Mouse (Mus musculus): ENCODE measurements at regions not wholly inside any gene's neighbourhood (a gene's known extent, or its start where the extent isn't known, plus 50 kb on each side); places are given as distances from the start of the nearest gene placed in this dataset.
A peak's percentile ranks its signal among the peaks of the same experiment; 100 is the strongest.

DNA sequence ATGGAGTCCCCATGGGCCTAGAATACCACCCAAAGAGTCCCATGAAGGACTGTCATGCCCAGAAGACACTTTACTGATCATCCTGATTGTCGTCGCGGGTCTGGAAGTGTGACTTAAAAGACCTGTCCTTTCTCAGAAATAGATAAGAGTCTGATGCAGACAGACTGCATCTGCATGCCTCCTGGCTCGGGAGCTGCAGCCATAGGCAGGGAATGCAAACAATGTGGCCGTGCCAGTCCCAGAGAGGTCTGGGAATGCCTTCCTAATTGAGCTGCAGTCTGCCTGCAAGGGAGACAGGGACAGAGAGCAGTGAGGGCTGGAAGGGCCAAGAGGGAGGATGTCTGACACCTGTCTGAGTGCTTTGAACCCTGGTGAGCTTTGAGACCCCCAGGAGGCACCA lies 150.9 kb downstream of the Opa1 start:
- Histone ChIP-seq H3K27me3 (replicated peaks) (peaks cover 89% of the 10 kb centered on the region), H3K4me1 (peaks cover 16% of the 10 kb centered on the region), H3K4me3 (no peak overlapping the region), H3K4me2 (replicated peaks) (no peak overlapping the region), H3K36me3 (no peaks in the 10 kb centered on the region), H3K27ac (no peak overlapping the region), H3K9me3 (no peaks in the 10 kb centered on the region), H3K9ac (no peak overlapping the region)
- 27% methylated on average over 5 of the region's 5 CpGs for WGBS
- no peak for ATAC-seq (ENCODE audit: low FRiP score, low read depth)

GRCm38 (mm10) chr16:29732889-29733288 lies 153.8 kb downstream of the Opa1 start:
- no peak overlapping the region for H3K4me3 ChIP-seq
- peaks cover 73% of the 10 kb centered on the region for H3K27me3 ChIP-seq (replicated peaks)
- H3K9me3 ChIP-seq: no peaks in the 10 kb centered on the region
- H3K4me1 ChIP-seq: peaks cover 21% of the 10 kb centered on the region
- WGBS: 69% methylated on average over 1 of the region's 1 CpGs
- no peak overlapping the region for H3K9ac ChIP-seq
- H3K4me2 ChIP-seq (replicated peaks): no peak overlapping the region
- H3K36me3 ChIP-seq: no peaks in the 10 kb centered on the region
- ATAC-seq (ENCODE audit: low FRiP score, low read depth): no peak
- H3K27ac ChIP-seq: no peak overlapping the region

- no peak for ATAC-seq (ENCODE audit: low FRiP score, low read depth)
- 86% methylated on average over 10 of the region's 10 CpGs for WGBS
- H3K4me1 ChIP-seq: peaks cover 21% of the 10 kb centered on the region
- H3K9me3 ChIP-seq: no peaks in the 10 kb centered on the region
- H3K27ac ChIP-seq: no peak overlapping the region
- peaks cover 64% of the 10 kb centered on the region for H3K27me3 ChIP-seq (replicated peaks)
- H3K4me3 ChIP-seq: no peak overlapping the region
- no peak overlapping the region for H3K9ac ChIP-seq
- no peak overlapping the region for H3K4me2 ChIP-seq (replicated peaks)
- no peaks in the 10 kb centered on the region for H3K36me3 ChIP-seq
Measured at GRCm38 (mm10) chr16:29733847-29734246, 154.7 kb downstream of the Opa1 start.

DNA sequence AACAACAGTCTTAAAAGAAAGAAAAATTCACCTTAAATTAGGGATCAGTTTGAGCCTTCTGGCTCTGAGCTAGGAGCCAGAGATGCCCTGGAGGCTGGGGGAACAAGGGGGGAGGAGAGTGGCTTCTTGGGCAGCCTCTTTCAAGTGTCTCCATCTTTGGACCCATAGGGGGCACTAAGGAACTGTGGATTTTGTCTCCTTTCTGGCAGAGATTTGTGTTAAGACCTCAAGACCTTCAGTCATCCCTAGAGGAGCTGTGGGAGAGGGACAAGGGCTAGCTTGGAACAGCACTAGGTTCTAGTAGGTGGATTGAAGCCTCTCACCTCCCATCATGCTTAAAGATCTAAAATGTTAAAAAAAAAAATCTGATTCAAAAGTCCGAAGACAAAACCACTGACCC lies 155.2 kb downstream of the Opa1 start:
- H3K4me1 ChIP-seq: peaks cover 21% of the 10 kb centered on the region
- H3K4me2 ChIP-seq (replicated peaks): peak overlapping the region; percentile 41
- WGBS: 11% methylated on average over 1 of the region's 1 CpGs
- no peaks in the 10 kb centered on the region for H3K9me3 ChIP-seq
- no peaks in the 10 kb centered on the region for H3K36me3 ChIP-seq
- H3K27ac ChIP-seq: no peak overlapping the region
- peak; percentile 38; the same call in 1 of the 2 replicates for ATAC-seq (ENCODE audit: low FRiP score, low read depth)
- no peak overlapping the region for H3K4me3 ChIP-seq
- peaks cover 59% of the 10 kb centered on the region for H3K27me3 ChIP-seq (replicated peaks)
- no peak overlapping the region for H3K9ac ChIP-seq

- ATAC-seq (ENCODE audit: low FRiP score, low read depth): peak; percentile 63
- 7% methylated on average over 12 of the region's 12 CpGs for WGBS
- peaks cover 18% of the 10 kb centered on the region for H3K4me1 ChIP-seq
- peak overlapping the region; percentile 41 for H3K4me2 ChIP-seq (replicated peaks)
- no peak overlapping the region for H3K9ac ChIP-seq
- peaks cover 58% of the 10 kb centered on the region for H3K27me3 ChIP-seq (replicated peaks)
- H3K27ac ChIP-seq: no peak overlapping the region
- no peak overlapping the region for H3K4me3 ChIP-seq
- no peaks in the 10 kb centered on the region for H3K36me3 ChIP-seq
- H3K9me3 ChIP-seq: no peaks in the 10 kb centered on the region
Measured at GRCm38 (mm10) chr16:29734738-29735250, 155.7 kb downstream of the Opa1 start.

- peak overlapping the region; percentile 41 for H3K4me2 ChIP-seq (replicated peaks)
Measured at GRCm38 (mm10) chr16:29735371-29736008, 156.4 kb downstream of the Opa1 start.

GRCm38 (mm10) chr16:29736211-29736610 lies 157.1 kb downstream of the Opa1 start:
- H3K27ac ChIP-seq: no peak overlapping the region
- H3K36me3 ChIP-seq: no peaks in the 10 kb centered on the region
- H3K4me2 ChIP-seq (replicated peaks): no peak overlapping the region
- H3K9ac ChIP-seq: no peak overlapping the region
- H3K4me1 ChIP-seq: peaks cover 18% of the 10 kb centered on the region
- 66% methylated on average over 9 of the region's 9 CpGs for WGBS
- H3K9me3 ChIP-seq: no peaks in the 10 kb centered on the region
- ATAC-seq (ENCODE audit: low FRiP score, low read depth): no peak
- H3K4me3 ChIP-seq: no peak overlapping the region
- H3K27me3 ChIP-seq (replicated peaks): peaks cover 57% of the 10 kb centered on the region

More at GRCm38 (mm10) chr16:29735371-29736008, 156.4 kb downstream of the Opa1 start:
- no peak overlapping the region for H3K27ac ChIP-seq
- peaks cover 18% of the 10 kb centered on the region for H3K4me1 ChIP-seq
- H3K9ac ChIP-seq: no peak overlapping the region
- no peaks in the 10 kb centered on the region for H3K36me3 ChIP-seq
- no peak for ATAC-seq (ENCODE audit: low FRiP score, low read depth)
- no peak overlapping the region for H3K4me3 ChIP-seq
- WGBS: 14% methylated on average over 12 of the region's 12 CpGs
- peaks cover 57% of the 10 kb centered on the region for H3K27me3 ChIP-seq (replicated peaks)
- H3K9me3 ChIP-seq: no peaks in the 10 kb centered on the region

GRCm38 (mm10) chr16:29738075-29738474 lies 158.9 kb downstream of the Opa1 start:
- 95% methylated on average over 9 of the region's 9 CpGs for WGBS
- peaks cover 39% of the 10 kb centered on the region for H3K27me3 ChIP-seq (replicated peaks)
- H3K36me3 ChIP-seq: no peaks in the 10 kb centered on the region
- H3K4me2 ChIP-seq (replicated peaks): no peak overlapping the region
- no peak for ATAC-seq (ENCODE audit: low FRiP score, low read depth)
- H3K9me3 ChIP-seq: no peaks in the 10 kb centered on the region
- peaks cover 25% of the 10 kb centered on the region for H3K4me1 ChIP-seq
- no peak overlapping the region for H3K27ac ChIP-seq
- no peak overlapping the region for H3K4me3 ChIP-seq
- no peak overlapping the region for H3K9ac ChIP-seq

DNA sequence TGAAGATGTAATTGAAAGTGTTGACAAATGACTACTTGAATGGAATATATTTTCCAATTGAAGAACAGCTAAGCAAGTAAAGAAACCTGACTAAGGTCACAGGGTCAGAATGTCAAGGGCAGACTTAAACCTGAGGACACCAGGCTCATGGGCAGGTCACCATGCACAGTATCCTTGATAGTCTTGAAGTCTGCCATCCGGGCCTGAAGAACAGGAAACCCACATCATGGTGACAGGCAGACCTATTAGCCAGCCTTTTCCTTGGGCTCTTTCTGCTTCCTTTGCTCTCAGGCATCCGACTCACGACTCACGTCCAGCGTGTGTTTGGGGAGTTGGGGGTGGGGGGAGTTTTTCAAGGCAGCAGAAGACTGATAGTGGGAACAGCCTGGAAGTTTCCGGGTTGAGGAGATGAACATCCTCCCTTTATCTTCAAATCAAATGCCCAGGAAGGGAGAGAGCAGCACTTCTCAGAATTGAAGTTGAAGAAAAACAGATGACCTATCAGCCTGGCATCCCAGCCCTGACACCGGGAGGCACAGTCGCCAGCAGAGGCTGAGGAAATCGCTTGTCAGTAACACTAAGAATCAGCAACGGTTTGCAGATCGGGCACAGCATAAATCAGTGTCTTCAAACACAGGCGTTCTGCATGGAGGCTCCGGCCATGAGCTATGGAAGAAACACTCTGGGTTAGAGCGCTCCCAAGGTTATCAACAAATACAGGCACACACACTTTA lies 163.5 kb downstream of the Opa1 start:
- WGBS: 48% methylated on average over 14 of the region's 14 CpGs
- Histone ChIP-seq H3K36me3 (no peaks in the 10 kb centered on the region), H3K9me3 (no peaks in the 10 kb centered on the region; the same call in 1 of the 2 replicates), H3K27ac (no peak overlapping the region), H3K4me1 (peaks cover 7% of the 10 kb centered on the region), H3K27me3 (replicated peaks) (peaks cover 19% of the 10 kb centered on the region), H3K4me2 (replicated peaks) (no peak overlapping the region), H3K4me3 (no peak overlapping the region), H3K9ac (no peak overlapping the region)
- ATAC-seq (ENCODE audit: low FRiP score, low read depth): no peak

DNA sequence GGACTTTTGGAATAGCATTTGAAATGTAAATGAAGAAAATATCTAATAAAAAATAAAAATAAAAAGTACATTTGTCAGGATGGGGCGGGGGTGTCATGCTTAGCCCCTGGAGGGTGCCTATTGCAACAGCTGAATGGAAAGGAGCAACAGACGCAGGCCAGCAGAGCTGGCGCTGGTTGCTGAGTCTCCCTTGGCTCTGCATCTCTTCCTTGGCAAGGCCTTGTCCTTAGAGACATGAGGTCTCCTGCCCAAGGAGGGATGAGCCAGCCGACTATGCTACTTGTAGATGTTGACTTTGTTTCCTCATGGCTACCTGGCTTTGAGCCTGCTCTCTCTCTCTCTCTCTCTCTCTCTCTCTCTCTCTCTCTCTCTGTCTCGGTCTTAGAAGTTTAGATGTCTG lies 166.4 kb downstream of the Opa1 start:
- Histone ChIP-seq H3K9ac (no peak overlapping the region), H3K4me1 (peaks cover 7% of the 10 kb centered on the region), H3K4me2 (replicated peaks) (no peak overlapping the region), H3K4me3 (no peak overlapping the region), H3K27me3 (replicated peaks) (peaks cover 9% of the 10 kb centered on the region), H3K9me3 (no peaks in the 10 kb centered on the region; the same call in 1 of the 2 replicates), H3K36me3 (no peaks in the 10 kb centered on the region), H3K27ac (no peak overlapping the region)
- WGBS: 93% methylated on average over 5 of the region's 5 CpGs
- no peak for ATAC-seq (ENCODE audit: low FRiP score, low read depth)

DNA sequence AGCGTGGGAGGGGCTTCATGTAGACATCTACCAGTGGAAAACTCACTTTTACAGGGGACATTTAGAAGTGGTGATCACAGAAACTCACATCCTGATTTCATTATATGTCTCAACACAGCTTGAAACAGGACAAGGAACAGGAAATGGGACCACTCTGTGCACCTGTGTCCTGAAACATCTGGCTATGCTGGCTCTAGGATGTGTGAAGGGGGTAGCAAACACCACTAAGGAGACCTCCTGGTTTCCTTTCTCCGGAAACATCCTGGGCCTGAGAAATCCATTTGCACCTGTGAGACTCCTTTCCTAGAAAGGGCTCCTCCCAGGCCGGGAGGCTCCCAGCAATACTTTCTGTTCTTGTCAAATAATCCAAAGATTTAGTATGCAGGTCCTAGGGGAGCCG lies 167.1 kb downstream of the Opa1 start:
- Histone ChIP-seq H3K4me2 (replicated peaks) (no peak overlapping the region), H3K27me3 (replicated peaks) (0 out of 2 replicates have a peak, but pooled peaks cover 3% of the 10 kb centered on the region)
- 83% methylated on average over 4 of the region's 4 CpGs for WGBS

DNA sequence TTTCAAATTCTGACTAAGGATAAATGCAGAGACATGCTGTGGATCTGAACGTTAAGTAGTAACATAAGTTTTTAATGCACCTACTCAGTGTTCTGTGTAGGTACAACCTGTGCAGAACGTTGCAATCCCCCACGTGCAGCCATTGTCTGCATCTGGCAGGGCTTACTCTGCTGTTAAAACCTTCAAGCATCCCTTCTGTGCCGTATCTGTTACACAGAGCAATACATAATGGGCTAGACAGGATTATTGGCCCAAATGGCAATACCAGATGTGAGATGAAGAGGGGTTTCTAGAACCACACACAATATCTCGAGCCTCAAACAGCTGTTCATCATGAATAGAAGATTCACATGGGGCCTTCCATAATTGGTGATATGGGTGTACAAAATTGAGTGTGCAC lies 170.0 kb downstream of the Opa1 start:
- no peaks in the 10 kb centered on the region; the same call in 1 of the 2 replicates for H3K9me3 ChIP-seq
- H3K36me3 ChIP-seq: no peaks in the 10 kb centered on the region
- H3K27me3 ChIP-seq (replicated peaks): 0 out of 2 replicates have a peak, but pooled peaks cover 5% of the 10 kb centered on the region
- H3K4me2 ChIP-seq (replicated peaks): no peak overlapping the region
- no peak for ATAC-seq (ENCODE audit: low FRiP score, low read depth)
- no peak overlapping the region for H3K27ac ChIP-seq
- H3K4me3 ChIP-seq: no peak overlapping the region
- 70% methylated on average over 5 of the region's 5 CpGs for WGBS
- no peak overlapping the region for H3K9ac ChIP-seq
- H3K4me1 ChIP-seq: no peaks in the 10 kb centered on the region

More for the DNA sequence above, 167.1 kb downstream of the Opa1 start:
- no peak for ATAC-seq (ENCODE audit: low FRiP score, low read depth)
- Histone ChIP-seq H3K4me1 (peaks cover 7% of the 10 kb centered on the region), H3K9me3 (no peaks in the 10 kb centered on the region; the same call in 1 of the 2 replicates), H3K9ac (no peak overlapping the region), H3K4me3 (no peak overlapping the region), H3K27ac (no peak overlapping the region), H3K36me3 (no peaks in the 10 kb centered on the region)

Data from neural tube, embryonic 12.5 days (tissue).